Mouse (Mus musculus) bone marrow macrophage, adult 2 months (primary cell): ENCODE measurements around the gene Tep1. TPM values are rescaled to one million over a fixed set of nuclear protein-coding genes. Genes with fewer than 3 reads are reported as not detected.
"Not testable (repeated sequence)": the region's sequence is repeated elsewhere in the genome, so short reads cannot be mapped to it uniquely, and the experiment has no call there.

ENCODE experiments used
- H3K27ac ChIP-seq: 2 replicates; pipeline ENCODE4 v1.5.1; 2012; ENCODE audit warnings: low read depth, low read length; ENCODE audit not compliant: insufficient read depth
- H3K4me1 ChIP-seq: 2 replicates; pipeline ENCODE4 v1.6.1; 2012; ENCODE audit warnings: low read length; ENCODE audit not compliant: control insufficient read depth, insufficient read depth
- H3K4me3 ChIP-seq: 2 replicates; pipeline ENCODE4 v1.5.1; 2012; ENCODE audit warnings: mild to moderate bottlenecking, low read length, moderate library complexity; ENCODE audit not compliant: insufficient read depth
- CTCF ChIP-seq: IDR thresholded peaks from 2 replicates; pipeline ENCODE4 v1.5.1; 2012; ENCODE audit warnings: low read depth, mild to moderate bottlenecking, low read length, moderate library complexity
- POLR2A ChIP-seq: IDR thresholded peaks from 2 replicates; pipeline ENCODE4 v1.6.1; 2012; ENCODE audit warnings: mild to moderate bottlenecking, low read depth, low read length, borderline replicate concordance
- polyA plus RNA-seq: library from polyadenylated mRNA; stranded (reverse); fragments of >200 nt; gene quantifications from 2 replicates; pipeline ENCODE4 v1.2.4, GENCODE M21; 2012; ENCODE audit not compliant: missing spikeins, insufficient read depth, insufficient read length

The Tep1 gene
- polyA plus RNA-seq, 1 experiment, result 206 TPM

DNA sequence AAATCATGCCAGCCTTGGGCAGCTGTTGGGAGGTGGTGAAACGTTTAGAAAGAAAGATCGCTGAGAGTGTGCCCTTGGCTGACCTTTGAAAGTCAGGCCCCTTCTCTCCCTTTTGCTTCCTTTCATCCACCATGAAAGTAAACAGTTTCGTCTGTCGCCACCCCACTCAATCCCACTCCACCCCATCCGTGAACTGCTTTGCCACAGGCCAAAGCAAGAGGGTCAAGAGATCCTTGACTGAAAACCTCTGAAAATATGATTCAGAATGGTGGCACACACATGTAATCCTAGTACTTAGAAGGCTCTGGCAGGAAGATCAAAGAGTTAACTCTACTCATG lies 414 bp upstream of the Tep1 start:
- TF ChIP-seq CTCF (no peak), POLR2A (no peak)
- peaks cover 35% of the 10 kb centered on the region for H3K4me1 ChIP-seq
- H3K27ac ChIP-seq, result peak overlapping the region; percentile 97

GRCm38 (mm10) chr14:50868656-50869055 lies 1.7 kb downstream of the Tep1 start:
- TF ChIP-seq POLR2A, result no peak
- no peak for TF ChIP-seq CTCF
- no peak overlapping the region for H3K27ac ChIP-seq
- H3K4me3 ChIP-seq, result no peak overlapping the region
- peaks cover 44% of the 10 kb centered on the region for H3K4me1 ChIP-seq

More for the DNA sequence above, 414 bp upstream of the Tep1 start:
- peak overlapping the region; percentile 47 for H3K4me3 ChIP-seq

- H3K27ac ChIP-seq, result no peak overlapping the region
- TF ChIP-seq CTCF (no peak), POLR2A (no peak)
- H3K4me1 ChIP-seq, result peaks cover 48% of the 10 kb centered on the region
- no peak overlapping the region for H3K4me3 ChIP-seq
Measured at GRCm38 (mm10) chr14:50868211-50868610, 2.1 kb downstream of the Tep1 start.

DNA sequence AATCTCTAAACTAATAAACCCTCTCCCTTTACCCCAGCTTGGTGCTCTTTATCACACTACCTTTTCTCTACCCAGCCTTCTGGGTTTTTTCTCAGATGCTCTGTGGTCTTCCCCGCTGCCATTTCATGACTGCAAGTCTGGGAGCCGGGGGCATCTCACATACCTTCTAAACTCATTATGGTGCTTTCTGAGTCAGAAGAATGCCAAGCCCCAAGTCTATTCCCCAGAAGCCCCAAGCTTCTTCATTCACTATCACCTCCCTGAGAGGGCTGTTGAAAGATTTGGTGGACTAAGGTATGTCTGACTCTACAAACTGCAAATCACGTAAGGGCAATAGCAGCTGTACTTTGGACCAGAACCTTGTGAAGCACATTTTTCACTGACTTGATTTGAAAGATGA lies 3.4 kb downstream of the Tep1 start:
- H3K27ac ChIP-seq, result no peak overlapping the region
- no peak for TF ChIP-seq POLR2A
- TF ChIP-seq CTCF, result no peak
- H3K4me1 ChIP-seq, result peaks cover 47% of the 10 kb centered on the region
- H3K4me3 ChIP-seq, result no peak overlapping the region

GRCm38 (mm10) chr14:50865005-50865404 lies 5.4 kb downstream of the Tep1 start:
- Histone ChIP-seq H3K27ac (peak overlapping the region; percentile 66), H3K4me1 (peaks cover 42% of the 10 kb centered on the region)
- H3K4me3 ChIP-seq, result not testable (repeated sequence)

GRCm38 (mm10) chr14:50862641-50863040 lies 7.7 kb downstream of the Tep1 start:
- Histone ChIP-seq H3K27ac (no peak overlapping the region), H3K4me3 (no peak overlapping the region), H3K4me1 (peaks cover 33% of the 10 kb centered on the region)
- TF ChIP-seq CTCF, result no peak
- no peak for TF ChIP-seq POLR2A

GRCm38 (mm10) chr14:50855788-50856187 lies 14.6 kb downstream of the Tep1 start:
- Histone ChIP-seq H3K4me3 (no peak overlapping the region), H3K27ac (no peak overlapping the region), H3K4me1 (no peaks in the 10 kb centered on the region)
- TF ChIP-seq POLR2A (no peak), CTCF (no peak)

- Histone ChIP-seq H3K4me1 (peaks cover 51% of the 10 kb centered on the region), H3K27ac (peak overlapping the region; percentile 95), H3K4me3 (no peak overlapping the region)
- TF ChIP-seq POLR2A (no peak), CTCF (no peak)
Measured at GRCm38 (mm10) chr14:50837236-50837635, 33.1 kb downstream of the Tep1 start.

DNA sequence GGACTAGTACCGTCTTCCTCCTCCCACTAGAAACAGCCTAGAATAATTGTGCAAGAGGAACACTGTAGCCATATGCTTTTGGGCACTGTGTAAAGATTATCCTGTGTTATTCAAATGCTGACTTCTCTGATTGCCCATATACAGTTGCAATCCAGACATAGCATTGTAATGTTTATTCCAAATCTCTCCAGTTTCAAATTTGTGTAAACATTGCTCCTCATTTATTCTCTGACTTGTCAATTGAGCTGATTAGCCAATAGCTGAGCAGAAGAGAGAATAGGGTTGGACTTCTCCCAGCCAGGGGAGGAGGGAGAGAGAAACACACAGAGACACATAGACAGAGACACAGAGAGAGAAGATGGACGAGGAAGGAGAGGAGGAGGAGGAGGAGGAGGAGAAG lies 35.9 kb downstream of the Tep1 start:
- H3K4me1 ChIP-seq, result peaks cover 53% of the 10 kb centered on the region
- H3K27ac ChIP-seq, result peak overlapping the region; percentile 87
- H3K4me3 ChIP-seq, result peak overlapping the region; percentile 50
- no peak for TF ChIP-seq POLR2A
- TF ChIP-seq CTCF, result no peak

DNA sequence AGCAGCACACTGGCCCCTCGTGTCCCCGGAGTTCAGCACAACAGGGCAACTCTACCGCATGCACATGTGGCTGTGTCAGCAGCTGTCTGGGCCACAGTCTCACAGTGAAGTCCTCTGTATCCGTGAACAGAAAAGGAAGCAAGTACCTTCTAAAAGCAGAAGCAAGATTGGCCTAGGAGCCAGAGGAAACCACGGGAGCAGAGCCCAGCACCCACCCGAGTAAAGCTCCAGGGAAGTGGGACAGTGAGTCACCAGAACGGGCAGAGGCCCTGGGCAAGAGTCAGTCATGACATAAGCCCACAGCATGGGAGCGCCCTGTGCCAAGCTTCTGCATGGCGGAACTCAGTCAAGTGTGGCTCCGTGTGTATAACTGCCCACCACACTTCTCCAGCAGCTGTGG lies 36.4 kb downstream of the Tep1 start:
- Histone ChIP-seq H3K27ac (peak overlapping the region; percentile 90), H3K4me1 (peaks cover 51% of the 10 kb centered on the region), H3K4me3 (peak overlapping the region; percentile 14; the same call in 1 of the 2 replicates)
- no peak for TF ChIP-seq POLR2A

- no peak for TF ChIP-seq POLR2A
- TF ChIP-seq CTCF, result no peak
- H3K4me3 ChIP-seq, result peak overlapping the region; percentile 60
- peaks cover 50% of the 10 kb centered on the region for H3K4me1 ChIP-seq
- H3K27ac ChIP-seq, result peak overlapping the region; percentile 69
Measured at GRCm38 (mm10) chr14:50829878-50830277, 40.5 kb downstream of the Tep1 start.

- Histone ChIP-seq H3K4me1 (peaks cover 53% of the 10 kb centered on the region), H3K27ac (no peak overlapping the region), H3K4me3 (no peak overlapping the region)
- TF ChIP-seq POLR2A (no peak), CTCF (no peak)
Measured at GRCm38 (mm10) chr14:50826579-50826978, 43.8 kb downstream of the Tep1 start.
